Mouse (Mus musculus) lung, postnatal 25 days (tissue): ENCODE measurements around the gene Emilin2.
"Not testable (repeated sequence)": the region's sequence is repeated elsewhere in the genome, so short reads cannot be mapped to it uniquely, and the experiment has no call there.

Experiments used
- DNase-seq: peaks from one replicate; pipeline ENCODE4 v3.0.0; 2022; ENCODE audit warnings: low spot score

Gene Emilin2

DNA sequence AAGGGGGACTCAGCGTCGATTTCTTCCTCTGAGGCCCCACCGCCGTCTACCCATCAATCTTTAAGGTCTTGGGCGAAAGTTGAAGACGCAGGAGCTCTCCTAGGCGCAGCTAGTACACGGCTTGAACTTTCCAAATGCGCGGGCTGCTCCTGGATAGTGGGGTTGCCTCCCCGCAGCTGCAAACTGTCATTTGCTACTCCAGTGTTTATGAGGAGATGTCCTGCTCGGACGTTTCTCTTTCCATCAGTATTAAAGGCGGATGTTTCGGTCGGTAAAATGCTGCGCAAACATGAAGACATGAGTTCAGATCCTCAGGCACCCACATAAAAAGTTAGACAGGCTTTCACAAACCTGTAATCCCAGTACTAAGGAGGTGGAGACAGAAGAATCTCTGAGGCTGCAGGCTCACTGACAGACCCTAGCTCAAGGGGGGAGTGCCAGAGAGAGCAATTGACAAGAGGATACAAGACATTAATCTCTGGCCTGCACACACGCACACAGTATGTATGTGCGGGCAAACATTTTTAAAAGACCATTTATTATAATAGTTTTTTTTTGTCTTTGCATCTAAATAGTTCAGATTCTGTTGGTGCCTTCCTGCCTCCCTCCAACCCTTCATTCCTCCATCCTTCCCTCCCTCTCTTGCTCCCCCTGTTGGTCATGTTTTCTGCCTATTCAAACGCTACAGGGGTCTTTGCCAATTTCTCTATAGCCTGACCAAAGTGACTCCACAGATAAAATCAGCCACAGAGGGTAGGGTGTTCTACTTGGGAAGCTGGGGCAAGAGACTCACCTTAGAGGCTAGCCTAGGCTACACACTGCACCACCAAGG is at the start of gene Emilin2:
Emilin2 (minus strand) TSS at position 639 of the 832 bp plus-strand sequence.
- DNase-seq = no peak

DNA sequence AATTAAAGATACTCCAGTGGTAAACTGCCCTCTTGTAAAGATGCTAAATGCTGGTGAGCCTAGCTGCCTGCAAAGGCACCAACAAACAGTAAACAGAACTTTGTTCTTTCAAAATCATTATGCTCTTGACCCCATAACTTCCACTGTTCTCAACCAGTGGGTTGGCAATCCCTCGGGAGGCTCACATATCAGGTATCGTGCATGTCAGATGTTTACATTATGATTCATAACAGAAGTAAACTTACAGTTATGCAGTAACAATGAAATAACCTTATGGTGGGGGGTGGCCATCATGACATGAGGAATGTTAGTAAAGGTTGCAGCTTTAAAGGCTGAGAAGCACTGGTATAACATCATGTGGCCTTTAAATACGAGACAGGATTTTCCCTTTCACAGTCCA is 43.7 kb upstream of the Emilin2 start:
- DNase-seq = no peak

DNA sequence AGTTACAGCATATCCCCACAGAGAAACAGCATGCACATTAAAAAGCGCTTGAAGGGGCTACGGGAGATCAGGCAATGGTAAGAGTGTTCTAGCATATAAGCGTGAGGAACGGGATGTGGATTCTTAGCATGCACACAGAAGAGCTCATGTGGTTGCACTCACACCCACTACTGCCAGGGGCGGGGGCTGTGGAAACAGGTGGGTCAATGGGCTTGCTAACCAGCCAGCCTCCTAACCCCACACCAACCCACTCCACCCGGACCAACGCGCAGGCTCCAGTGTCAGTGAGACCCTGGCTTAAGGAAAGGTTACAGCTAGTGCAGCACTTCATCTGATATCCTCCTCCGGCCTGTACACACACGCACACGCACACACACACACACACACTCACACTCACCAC is 42.4 kb upstream of the Emilin2 start:
- no peak for DNase-seq

DNA sequence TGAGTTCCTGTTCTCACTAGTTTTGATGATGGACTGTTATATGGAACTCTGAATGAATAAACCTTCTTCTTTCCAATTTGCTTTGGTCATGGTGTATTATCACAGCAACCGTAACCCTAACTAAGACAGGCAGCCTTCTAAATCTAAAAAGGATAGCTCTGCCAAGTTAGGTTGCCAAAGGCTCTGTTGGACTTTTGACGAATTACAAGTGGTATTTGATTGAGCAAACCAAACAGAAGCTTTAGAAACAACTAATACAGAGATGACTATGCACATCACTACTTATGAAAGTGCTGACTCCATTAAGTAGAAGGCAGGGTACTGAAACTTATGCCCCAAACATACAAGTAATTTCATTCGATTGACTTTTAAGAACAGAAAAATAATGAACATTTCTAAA is 36.4 kb upstream of the Emilin2 start:
- DNase-seq = no peak

DNA sequence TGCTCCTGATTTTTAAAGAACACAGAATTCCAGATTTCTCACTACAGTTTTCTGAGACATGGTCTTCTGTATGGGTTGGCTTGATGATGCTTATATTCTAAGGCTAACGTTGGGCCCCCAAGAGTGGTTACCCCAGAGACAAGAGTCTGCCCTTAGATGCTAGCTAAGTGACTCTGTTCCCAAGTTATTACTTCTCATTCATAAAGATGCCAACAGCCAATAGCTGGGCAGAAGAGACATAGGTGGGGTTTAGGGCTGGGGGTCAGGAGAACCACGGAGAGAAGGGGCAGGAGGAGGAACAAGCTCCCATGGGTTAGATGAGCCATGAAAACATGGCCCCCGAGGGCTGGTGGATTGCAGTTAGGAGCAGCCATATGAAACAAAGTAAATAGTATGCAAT is 30.2 kb upstream of the Emilin2 start:
- no peak for DNase-seq

DNA sequence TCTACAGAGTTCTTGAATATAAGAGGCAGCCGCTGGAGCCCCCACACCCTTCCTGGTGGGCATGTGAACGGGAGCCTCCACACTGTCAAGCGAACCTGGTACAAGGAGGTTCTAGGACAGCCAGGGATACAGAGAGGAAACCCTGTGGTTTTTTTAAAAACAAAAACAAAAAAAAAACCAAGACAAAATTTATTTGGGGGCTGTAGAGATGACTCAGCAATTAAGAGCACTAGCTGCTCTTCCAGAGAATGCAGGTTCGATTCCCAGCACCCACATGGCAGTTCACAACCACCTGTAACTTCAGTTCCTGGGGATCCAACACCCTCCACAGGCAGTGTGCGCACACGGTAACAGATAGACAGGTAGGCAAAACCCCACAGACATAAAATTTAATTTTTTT is 26.8 kb upstream of the Emilin2 start:
- DNase-seq = no peak

DNA sequence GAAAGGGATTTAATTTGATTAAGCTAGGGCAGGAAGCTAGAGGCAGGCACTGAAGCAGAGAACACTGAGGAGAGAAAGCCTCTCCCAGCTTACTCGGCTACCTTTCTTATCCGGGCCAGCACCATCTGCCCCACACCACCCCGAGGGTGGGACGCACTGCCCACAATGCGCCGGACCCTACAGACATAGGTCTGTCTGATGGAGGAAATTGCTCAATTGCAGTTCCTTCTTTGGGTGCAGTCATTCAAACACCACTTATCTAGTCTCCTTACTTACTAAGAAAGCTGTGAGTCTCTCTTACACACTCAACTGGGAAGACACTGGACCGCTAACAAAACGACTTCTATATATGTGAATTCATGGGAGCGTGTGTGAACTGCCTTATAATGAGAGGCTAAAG is 25.8 kb upstream of the Emilin2 start:
- DNase-seq = no peak

DNA sequence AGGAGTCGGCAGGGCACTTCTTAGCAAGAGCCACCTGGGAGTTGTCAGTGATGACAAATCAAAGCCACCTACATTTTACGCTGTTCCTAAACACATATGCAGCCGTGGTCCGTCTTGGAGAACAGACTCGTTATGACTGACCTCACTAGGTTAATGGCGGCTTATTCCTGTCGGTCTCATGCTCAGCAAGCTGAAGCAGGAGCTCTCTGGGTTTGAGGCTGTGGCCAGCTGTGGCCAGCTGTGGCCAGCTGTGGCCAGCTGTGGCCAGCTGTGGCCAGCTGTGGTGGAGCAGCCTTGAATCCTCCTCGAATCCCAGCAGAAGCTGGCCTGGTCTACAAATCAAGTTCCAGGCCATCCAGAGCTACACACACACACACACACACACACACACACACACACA is 24.6 kb upstream of the Emilin2 start:
- DNase-seq = peak; percentile 2

DNA sequence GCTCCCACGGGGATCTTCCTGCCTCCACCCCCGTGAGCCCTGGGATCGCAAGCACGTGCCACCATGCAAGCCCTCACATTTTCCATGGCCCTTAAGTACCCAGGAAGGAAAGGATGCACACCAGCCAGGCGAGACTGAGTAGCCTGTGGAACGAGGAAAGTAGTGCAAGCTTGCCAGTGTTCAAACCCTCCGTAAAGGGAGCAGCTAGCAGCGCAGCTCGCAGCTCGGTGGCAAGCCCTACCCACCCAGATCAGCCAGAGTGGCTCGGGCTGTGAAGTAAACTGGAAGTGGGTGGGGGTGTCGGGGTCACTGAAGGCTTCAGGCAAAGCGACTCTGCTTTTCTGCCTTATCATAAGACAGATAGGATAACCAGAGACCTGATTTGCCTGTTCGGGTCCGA is 20.5 kb upstream of the Emilin2 start:
- no peak for DNase-seq

DNA sequence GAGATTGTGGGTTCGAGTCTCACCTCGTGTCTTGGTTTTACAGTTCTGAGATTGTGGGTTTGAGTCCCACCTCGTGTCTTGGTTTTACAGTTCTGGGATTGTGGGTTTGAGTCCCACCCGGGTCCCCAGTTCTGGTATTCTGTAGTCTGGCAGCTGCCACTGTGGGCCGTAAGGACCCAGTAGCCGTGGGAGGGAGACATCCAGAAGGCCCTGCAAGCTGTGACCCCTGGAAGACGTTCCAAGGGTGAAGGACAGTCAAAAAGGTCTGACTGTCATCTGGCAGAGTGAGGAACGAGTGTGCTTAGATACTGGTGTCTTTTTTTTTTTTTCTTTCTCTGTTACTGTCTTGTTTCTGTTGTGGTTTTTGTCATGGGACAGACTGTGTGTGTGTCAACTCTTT is 9.0 kb upstream of the Emilin2 start:
- DNase-seq = not testable (repeated sequence)

DNA sequence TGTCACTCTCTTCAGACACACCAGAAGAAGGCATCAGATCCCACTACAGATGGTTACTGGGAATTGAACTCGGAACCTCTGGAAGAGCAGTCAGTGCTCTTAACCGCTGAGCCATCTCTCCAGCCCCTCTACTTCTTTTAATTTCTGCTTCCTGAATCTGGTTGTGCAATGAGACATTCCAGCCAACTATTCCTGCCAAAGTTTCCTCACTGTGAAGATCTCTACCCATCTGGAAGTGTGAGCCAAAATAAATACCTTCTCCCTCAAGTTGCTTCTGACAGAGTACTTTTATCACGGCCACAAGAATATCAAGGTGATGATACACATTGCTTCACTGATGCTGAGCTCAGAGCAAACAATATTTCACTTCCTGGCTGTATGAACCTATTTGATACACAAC is 7.6 kb upstream of the Emilin2 start:
- DNase-seq = no peak

DNA sequence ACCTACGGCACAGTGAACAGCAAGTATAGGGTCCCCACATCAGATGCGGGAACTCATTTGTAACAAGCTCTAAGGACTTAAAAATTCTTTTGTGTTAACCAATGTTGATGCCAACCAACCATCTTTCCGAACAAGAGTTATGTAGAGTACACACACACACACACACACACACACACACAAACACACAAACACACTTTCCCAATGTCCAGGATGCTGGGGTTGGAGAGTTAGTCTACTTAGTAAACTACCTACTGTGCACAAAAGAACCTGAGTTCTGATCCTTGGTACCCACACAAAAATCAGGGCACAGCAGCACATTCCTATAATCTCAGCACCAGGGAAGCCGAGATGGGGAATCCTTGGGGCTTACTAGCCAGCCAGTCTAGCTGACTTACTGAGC is 5.8 kb upstream of the Emilin2 start:
- DNase-seq = no peak

DNA sequence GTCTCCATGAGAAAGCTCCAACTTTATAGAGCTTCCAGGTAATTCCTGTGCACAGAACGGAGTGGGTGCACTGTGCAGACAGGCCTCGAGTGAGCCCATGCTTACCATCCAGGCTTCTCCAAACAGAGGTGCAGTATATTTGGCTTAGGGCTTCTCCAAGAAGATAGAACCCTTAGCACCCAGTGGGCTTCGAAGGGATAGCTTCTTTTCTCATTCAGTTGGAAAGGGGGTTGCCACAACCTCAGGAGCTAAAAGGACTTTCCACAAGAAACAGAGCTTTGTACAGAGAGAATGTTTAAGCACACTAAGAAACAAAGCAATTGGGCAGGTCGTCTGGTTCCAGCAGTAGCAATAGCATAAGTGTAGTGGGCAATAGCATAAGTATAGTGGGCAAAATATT is 2.5 kb upstream of the Emilin2 start:
- DNase-seq = no peak

DNA sequence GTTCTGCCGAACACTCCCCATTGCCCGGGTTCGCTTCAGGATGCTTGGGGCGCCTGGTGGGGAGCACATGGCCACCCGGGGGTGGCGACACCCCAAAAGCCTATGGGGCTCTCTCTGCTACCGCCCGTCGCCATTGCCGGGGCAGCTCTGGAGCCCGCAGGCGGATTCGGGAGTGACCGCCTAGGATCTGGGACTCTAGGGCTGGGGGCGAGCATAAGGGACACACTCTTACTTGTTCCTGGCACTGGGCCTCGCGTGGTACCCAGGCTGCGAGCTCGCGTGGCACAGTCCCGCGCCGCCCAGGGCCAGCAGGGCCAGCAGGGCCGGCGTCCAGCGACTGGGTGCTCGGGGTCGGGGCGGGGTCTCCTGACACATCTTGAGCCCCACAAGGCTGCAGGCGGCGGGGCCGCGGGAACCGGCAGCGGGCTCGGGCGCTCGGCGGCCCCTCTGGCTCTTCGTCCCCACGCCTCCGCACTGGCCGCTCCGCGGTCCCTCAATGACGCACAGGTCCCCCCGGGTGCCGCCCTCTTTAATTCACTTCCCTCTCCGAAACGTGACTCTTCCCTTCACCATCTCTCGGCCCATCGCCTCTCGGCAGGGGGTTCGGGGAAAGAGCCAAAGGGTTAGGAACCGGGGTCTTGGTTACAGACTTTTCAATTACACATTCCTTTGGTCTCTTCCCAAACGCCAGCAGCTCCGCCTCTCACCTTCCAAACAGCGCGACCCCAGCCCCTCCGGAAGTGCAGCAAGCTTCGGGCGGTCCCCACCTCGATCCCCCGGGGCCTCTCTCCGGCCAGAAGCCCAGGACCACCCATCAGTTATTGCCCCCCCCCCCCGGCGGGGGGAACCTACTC is 1.1 kb downstream of the Emilin2 start:
- peak; percentile 34 for DNase-seq

DNA sequence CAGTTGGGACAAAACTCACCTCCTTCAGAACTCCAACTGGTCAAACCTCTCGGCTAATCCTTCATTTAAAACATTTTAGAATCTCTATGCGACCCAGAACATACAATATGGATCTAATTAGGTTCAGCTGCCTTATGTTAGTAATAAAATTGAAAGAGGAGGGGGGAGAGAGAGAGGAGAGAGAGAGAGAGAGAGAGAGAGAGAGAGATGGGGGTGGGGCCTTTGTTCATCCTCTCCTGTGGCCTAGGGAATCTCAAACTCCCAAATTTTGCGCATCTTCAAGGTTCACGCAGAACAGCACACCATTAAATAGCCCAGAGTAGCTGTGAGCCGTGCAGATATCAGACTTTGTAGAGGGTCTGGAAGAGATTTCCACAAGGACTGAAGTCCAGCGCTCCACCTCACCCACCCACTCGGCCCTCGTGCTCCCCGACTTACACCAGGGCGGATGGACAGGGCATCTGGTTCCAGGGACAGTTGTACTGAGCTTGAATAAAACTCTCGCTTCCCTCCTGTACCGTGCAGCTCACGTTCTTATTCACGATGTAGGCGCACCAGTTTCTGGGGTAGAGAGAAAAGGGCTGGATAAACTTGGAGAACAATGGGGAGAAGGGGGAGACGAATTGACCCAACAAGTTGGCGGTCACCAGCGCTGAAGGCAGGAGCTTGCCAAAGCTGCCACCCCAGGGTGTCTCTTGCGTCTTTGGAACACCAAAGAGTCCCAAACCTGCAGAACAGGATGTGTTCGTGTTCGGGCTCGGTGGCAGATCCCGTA is 1.9 kb downstream of the Emilin2 start:
- DNase-seq = no peak

DNA sequence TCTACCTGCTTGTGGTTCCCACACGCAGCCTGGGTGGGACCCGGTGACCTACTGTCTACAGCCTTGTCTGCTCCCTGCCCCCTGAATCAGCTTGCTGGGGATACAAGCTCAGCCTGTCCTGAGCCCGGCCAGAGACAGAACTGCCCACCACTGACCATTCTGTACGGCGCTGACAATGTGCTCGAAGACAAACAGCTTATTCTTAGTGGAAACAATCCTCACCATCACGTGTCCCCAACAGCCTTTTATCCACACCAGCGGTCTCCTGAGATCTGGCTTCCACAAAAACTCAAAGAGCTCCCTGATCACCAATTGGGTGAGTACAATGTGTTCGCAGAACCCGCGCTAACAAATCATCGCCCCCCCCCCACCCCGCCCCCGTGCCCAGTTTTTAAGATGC is 2.6 kb downstream of the Emilin2 start:
- no peak for DNase-seq

DNA sequence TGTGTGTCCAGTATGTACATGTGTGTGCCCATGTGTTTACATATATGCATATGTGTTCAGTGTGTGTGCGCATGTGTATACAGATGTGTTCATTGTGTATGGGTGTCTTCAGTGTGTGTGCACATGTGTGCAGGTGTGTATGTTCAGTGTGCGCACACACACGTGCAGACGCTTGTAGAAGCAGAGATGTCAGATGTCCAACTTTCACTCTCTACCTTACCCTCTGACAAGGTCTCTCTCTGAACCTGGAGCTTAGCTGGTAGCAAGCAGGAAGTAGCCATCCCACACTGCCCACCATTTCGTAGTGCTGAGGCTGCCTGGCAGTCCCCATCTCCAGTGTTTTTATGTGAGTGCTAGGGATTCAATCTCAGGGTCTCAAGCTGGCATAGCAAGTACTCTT is 3.5 kb downstream of the Emilin2 start:
- DNase-seq = no peak

DNA sequence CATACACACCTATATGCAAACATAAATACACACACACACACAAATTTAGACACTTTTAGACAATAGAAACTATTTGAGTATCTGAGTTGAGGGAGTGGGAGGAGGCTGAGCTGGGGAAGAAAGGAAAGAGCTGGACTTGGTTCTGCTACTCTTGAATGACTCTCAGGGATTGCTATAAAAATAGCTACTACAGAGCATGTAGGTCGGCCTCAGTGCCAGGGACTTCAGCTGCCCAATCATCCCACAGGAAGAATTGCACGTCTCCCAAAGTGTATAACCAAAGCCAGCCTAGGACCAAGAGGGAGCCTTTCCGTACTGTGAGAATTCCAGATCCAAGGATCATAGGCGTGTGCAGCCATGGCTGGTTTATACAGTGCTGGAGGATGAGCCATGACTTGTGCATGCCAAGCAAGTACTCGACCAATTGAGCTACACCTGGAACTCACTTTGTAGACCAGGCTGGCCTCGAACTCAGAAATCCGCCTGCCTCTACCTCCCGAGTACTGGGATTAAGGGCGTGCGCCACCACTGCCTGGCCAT is 4.5 kb downstream of the Emilin2 start:
- no peak for DNase-seq

DNA sequence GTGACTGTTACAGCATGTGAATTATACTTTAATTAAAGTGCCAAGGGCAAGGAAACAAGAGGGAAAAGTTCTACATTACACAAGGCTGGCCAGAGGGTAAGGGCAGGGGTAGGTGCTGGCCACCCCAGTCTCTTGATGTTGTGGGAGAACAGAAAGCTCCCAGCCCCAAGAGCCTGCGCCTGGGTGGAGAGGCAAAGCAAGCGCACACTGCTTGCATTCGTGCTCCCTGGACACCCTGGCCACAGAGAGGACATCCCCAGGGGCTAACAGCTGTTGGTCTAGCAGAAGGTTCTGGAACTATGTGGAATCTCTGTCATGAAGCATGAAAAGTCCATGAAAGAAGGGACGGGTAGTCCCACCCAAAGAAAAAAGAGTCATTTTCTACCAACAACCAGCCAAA is 5.1 kb downstream of the Emilin2 start:
- DNase-seq = no peak

DNA sequence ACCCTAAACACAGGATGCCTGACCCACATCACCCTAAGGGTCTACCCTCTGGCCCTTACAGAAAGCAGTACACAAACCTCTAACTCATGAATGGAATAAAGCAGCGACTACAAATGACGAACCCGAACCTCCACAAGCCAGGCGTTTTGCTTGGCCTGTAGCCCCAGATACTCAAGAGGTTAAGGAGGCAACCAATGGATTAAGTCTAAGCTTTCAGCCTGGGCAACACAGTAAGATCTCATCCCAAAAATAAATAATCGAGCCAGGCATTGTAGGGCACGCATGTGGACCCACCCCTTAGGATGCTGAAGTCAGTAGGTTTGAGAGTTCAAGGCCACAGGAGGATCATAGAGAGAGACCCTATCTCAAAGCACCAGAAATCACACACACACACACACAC is 5.7 kb downstream of the Emilin2 start:
- DNase-seq = no peak

DNA sequence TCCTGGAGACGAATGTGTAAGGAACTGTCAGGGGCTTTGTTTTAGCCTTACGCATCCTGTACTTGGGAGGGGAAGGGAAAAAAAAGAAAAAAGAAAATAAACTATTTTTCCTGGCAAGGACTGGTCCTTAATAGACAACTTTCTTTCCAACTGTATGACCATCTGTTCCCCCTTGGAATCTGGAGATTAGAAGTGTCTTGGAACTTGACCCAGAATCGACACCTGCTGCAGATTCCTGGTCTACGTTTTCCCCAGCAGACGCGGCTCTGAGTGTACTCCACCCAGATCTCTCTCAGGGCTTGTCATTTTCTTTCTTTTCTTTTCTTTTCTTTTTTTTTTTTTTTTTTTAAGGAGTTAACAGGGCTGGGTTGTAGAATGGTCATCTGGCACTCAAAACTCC is 8.3 kb downstream of the Emilin2 start:
- DNase-seq = no peak

DNA sequence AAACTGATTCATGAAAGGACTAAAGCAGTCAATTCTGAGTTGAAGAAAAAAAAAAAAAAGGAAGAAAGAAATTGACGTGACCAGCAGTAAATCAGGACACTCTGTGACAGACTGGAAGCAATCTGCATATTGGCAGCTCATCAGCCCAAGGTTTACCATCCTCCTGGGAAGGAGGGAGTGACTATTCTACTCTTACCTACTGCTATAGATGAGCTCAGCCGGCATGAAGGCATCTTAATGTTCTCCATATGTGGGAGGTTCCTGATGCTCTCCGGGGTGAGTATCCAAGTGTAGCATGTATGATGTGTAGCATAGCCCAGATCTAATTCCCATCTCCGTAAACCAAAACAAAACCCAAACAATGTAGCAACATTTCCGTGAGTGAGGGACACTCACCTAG is 10.4 kb downstream of the Emilin2 start:
- no peak for DNase-seq
